Mouse (Mus musculus): ENCODE results near the gene Scgb1b3. TPM values are rescaled to one million over a fixed set of nuclear protein-coding genes. Genes with fewer than 3 reads are reported as not detected.

The Scgb1b3 gene
- not detected for polyA plus RNA-seq (2015; fragmentation: Illumina TruSeq; extraction: RNeasy Lipid Tissue Mini Kit (QIAGEN cat#74804); ENCODE audit: low read depth, low replicate concordance)

GRCm38 (mm10) chr7:31375292-31375691, at the start of gene Scgb1b3:
TSS of gene Scgb1b3 (plus strand) at chr7:31375592.

GRCm38 (mm10) chr7:31362022-31362560, 13.3 kb upstream of the Scgb1b3 start, which contains the start of gene Scgb2b3:
TSS of gene Scgb2b3 (minus strand) at chr7:31362072.

Other genes with a start within 250 kb of the Scgb1b3 start
- 542 TPM for gene Scn1b, start 248.6 kb upstream of the Scgb1b3 start, polyA plus RNA-seq (2015; fragmentation: Illumina TruSeq; extraction: RNeasy Lipid Tissue Mini Kit (QIAGEN cat#74804); ENCODE audit: low read depth, low replicate concordance)
- 112 TPM for gene Gramd1a, start 219.7 kb upstream of the Scgb1b3 start, polyA plus RNA-seq (2015; fragmentation: Illumina TruSeq; extraction: RNeasy Lipid Tissue Mini Kit (QIAGEN cat#74804); ENCODE audit: low read depth, low replicate concordance)
- gene Scgb2b2, start 85.1 kb upstream of the Scgb1b3 start, polyA plus RNA-seq (2015; fragmentation: Illumina TruSeq; extraction: RNeasy Lipid Tissue Mini Kit (QIAGEN cat#74804); ENCODE audit: low read depth, low replicate concordance), result not detected
- not detected for gene Scgb1b2, start 83.8 kb upstream of the Scgb1b3 start, polyA plus RNA-seq (2015; fragmentation: Illumina TruSeq; extraction: RNeasy Lipid Tissue Mini Kit (QIAGEN cat#74804); ENCODE audit: low read depth, low replicate concordance)
- gene Scgb2b3, start 13.5 kb upstream of the Scgb1b3 start, polyA plus RNA-seq (2015; fragmentation: Illumina TruSeq; extraction: RNeasy Lipid Tissue Mini Kit (QIAGEN cat#74804); ENCODE audit: low read depth, low replicate concordance), result not detected